Mouse (Mus musculus) lung, adult 18-20 months (tissue): ENCODE data around the gene Fndc7.

ENCODE experiments used
- DNase-seq, 2 experiments: peaks; one replicate each; pipeline ENCODE4 v3.0.0; 2022; ENCODE audit warnings: mixed read lengths in 2 of 2

Gene Fndc7

GRCm38 (mm10) chr3:108889908-108890307 lies at the start of gene Fndc7:
Fndc7 (minus strand) TSS chr3:108890008.
- DNase-seq, result no peak

- DNase-seq, result no peak
These were observed 49.8 kb upstream of the Fndc7 start, which contains the start of gene Henmt1 for GRCm38 (mm10) chr3:108939573-108939972. Henmt1 (plus strand) TSS chr3:108939873.

- DNase-seq, result no peak
These were observed 48.9 kb upstream of the Fndc7 start for GRCm38 (mm10) chr3:108938691-108939090.

- DNase-seq, result no peak
These were observed 43.7 kb upstream of the Fndc7 start for GRCm38 (mm10) chr3:108933557-108933956.

- no peak for DNase-seq
These were observed 36.5 kb upstream of the Fndc7 start for GRCm38 (mm10) chr3:108926308-108926707.

GRCm38 (mm10) chr3:108925677-108926076 lies 35.9 kb upstream of the Fndc7 start:
- no peak for DNase-seq

GRCm38 (mm10) chr3:108921822-108922221 lies 32.0 kb upstream of the Fndc7 start:
- DNase-seq, result no peak

- no peak for DNase-seq
These were observed 30.7 kb upstream of the Fndc7 start for GRCm38 (mm10) chr3:108920442-108921070.

GRCm38 (mm10) chr3:108918852-108919251 lies 29.0 kb upstream of the Fndc7 start:
- DNase-seq, result no peak

- no peak for DNase-seq
These were observed 28.2 kb upstream of the Fndc7 start for GRCm38 (mm10) chr3:108917986-108918385.

- DNase-seq, result no peak
These were observed 27.0 kb upstream of the Fndc7 start for GRCm38 (mm10) chr3:108916857-108917256.

- DNase-seq, result no peak
These were observed 26.2 kb upstream of the Fndc7 start for GRCm38 (mm10) chr3:108915999-108916398.

- DNase-seq, result peak; percentile 96
These were observed 22.0 kb upstream of the Fndc7 start, which contains the start of gene Prpf38b for GRCm38 (mm10) chr3:108911548-108912413. Prpf38b (minus strand) TSS chr3:108911727.

- DNase-seq, result peak; percentile 68 to 71
These were observed 21.3 kb upstream of the Fndc7 start for GRCm38 (mm10) chr3:108911081-108911547.

- peak in 1 of 2 experiments; percentile 17 for DNase-seq
These were observed 20.7 kb upstream of the Fndc7 start for GRCm38 (mm10) chr3:108910303-108911080.

GRCm38 (mm10) chr3:108902934-108903333 lies 13.1 kb upstream of the Fndc7 start:
- no peak for DNase-seq

- DNase-seq, result no peak
These were observed 12.2 kb upstream of the Fndc7 start for GRCm38 (mm10) chr3:108902038-108902437.

GRCm38 (mm10) chr3:108900681-108901080 lies 10.9 kb upstream of the Fndc7 start:
- DNase-seq, result no peak

- peak; percentile 25 to 46 for DNase-seq
These were observed 10.3 kb upstream of the Fndc7 start for GRCm38 (mm10) chr3:108900147-108900546.

- no peak for DNase-seq
These were observed 8.8 kb upstream of the Fndc7 start for GRCm38 (mm10) chr3:108898640-108899039.

GRCm38 (mm10) chr3:108892914-108893313 lies 3.1 kb upstream of the Fndc7 start:
- no peak for DNase-seq

- DNase-seq, result no peak
These were observed 2.3 kb upstream of the Fndc7 start for GRCm38 (mm10) chr3:108892080-108892479.

- DNase-seq, result no peak
These were observed 2.2 kb downstream of the Fndc7 start for GRCm38 (mm10) chr3:108887618-108887975.
